Mouse (Mus musculus) kidney, adult 2 months (tissue): Measurements from ENCODE around the gene Trappc3.

Experiments
- CTCF ChIP-seq: fragments of 200-500 bp; conservative IDR thresholded peaks from 2 replicates; pipeline ENCODE4 v1.5.1; 2011; ENCODE audit warnings: low read depth, mild to moderate bottlenecking, control low read depth, low read length, moderate library complexity, mixed read lengths; ENCODE audit not compliant: insufficient read depth, insufficient read length
- POLR2A ChIP-seq: fragments of 200-500 bp; IDR thresholded peaks from one replicate; pipeline ENCODE4 v1.6.1; 2011; ENCODE audit warnings: low read depth, low read length, control low read depth

DNA sequence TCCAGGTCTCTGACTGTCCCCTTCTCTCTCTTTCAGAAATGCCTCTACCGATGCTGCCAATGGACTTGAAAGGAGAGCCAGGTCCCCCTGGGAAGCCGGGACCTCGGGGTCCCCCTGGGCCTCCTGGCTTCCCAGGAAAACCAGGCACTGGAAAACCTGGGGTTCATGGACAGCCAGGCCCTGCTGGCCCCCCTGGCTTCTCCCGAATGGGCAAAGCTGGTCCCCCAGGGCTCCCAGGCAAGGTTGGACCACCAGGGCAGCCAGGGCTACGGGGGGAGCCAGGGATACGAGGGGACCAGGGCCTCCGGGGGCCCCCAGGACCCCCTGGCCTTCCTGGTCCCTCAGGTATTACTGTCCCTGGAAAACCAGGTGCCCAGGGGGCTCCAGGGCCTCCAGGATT, 48.2 kb downstream of the Trappc3 start:
- TF ChIP-seq CTCF (no peak), POLR2A (no peak)
